Mouse (Mus musculus): ENCODE measurements around the gene St6galnac6. TPM values are rescaled to one million over a fixed set of nuclear protein-coding genes. Genes with fewer than 3 reads are reported as not detected.

St6galnac6 gene
- polyA plus RNA-seq, 1 experiment: 21.1 TPM

DNA sequence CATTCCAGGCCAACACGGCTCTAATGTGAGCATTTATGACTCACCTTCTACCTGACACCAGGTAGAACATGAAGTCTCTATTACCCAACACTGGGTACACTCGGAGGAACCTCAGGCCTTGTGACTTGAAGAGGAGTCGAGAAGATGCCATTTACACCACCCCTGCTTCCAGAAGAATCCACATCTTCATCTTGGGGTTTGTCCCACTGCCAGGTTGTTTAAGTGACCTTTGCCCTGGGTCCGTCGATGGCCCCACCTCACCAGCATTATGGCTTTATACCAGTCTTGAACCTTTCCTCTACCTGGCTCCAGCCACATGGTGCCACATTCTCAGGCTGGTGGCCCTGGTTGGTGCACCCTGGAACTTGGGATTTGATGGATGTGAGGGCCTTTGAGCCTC, 2.3 kb upstream of the St6galnac6 start:
- Histone ChIP-seq H3K4me1 (ENCODE audit: control insufficient read depth, insufficient read depth, low read length) (no peaks in the 10 kb centered on the region), H3K36me3 (ENCODE audit: control insufficient read depth, insufficient read depth, low read length) (no peaks in the 10 kb centered on the region), H3K27me3 (replicated peaks; ENCODE audit: control insufficient read depth, insufficient read depth, low read length) (no peaks in the 10 kb centered on the region), H3K27ac (ENCODE audit: insufficient read depth, low read depth, low read length) (no peak overlapping the region), H3K4me3 (ENCODE audit: insufficient read depth, low read depth, low read length) (no peak overlapping the region)
- DNase-seq: no peak
- WGBS: 83% methylated on average over 5 of the region's 5 CpGs
- no peak for TF ChIP-seq POLR2A (IDR thresholded peaks at IDR 0.05; ENCODE audit: low read depth, low read length)
- no peak for TF ChIP-seq CTCF (conservative IDR thresholded peaks at IDR 0.05; ENCODE audit: insufficient read depth, insufficient read length, low read depth, low read length)

DNA sequence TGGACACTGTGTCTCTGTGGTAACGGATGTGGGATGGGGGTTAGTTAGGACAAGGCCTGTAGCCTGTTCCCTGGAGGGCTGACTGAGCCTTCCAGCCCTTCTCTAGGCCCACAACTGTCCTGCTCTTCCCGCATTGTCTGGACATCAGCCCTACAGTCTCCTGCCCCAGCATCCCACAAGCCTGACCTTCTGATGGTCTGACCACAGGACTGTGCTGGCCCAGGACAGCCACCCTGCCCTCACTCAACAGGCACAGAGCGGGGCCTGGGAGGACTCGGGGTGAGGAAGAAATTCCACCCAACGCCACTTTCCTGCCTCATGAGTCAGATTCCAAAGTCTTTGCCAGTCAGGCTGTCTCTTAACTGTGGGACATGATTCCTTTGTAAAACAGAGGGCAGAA, 1.8 kb upstream of the St6galnac6 start:
- no peak for DNase-seq
- H3K4me3 ChIP-seq (ENCODE audit: insufficient read depth, low read depth, low read length): no peak overlapping the region
- TF ChIP-seq POLR2A (IDR thresholded peaks at IDR 0.05; ENCODE audit: low read depth, low read length) (no peak), CTCF (conservative IDR thresholded peaks at IDR 0.05; ENCODE audit: insufficient read depth, insufficient read length, low read depth, low read length) (no peak)
- H3K27ac ChIP-seq (ENCODE audit: insufficient read depth, low read depth, low read length): no peak overlapping the region
- H3K27me3 ChIP-seq (replicated peaks; ENCODE audit: control insufficient read depth, insufficient read depth, low read length): no peaks in the 10 kb centered on the region
- H3K36me3 ChIP-seq (ENCODE audit: control insufficient read depth, insufficient read depth, low read length): no peaks in the 10 kb centered on the region
- H3K4me1 ChIP-seq (ENCODE audit: control insufficient read depth, insufficient read depth, low read length): no peaks in the 10 kb centered on the region
- 82% methylated on average over 5 of the region's 5 CpGs for WGBS

DNA sequence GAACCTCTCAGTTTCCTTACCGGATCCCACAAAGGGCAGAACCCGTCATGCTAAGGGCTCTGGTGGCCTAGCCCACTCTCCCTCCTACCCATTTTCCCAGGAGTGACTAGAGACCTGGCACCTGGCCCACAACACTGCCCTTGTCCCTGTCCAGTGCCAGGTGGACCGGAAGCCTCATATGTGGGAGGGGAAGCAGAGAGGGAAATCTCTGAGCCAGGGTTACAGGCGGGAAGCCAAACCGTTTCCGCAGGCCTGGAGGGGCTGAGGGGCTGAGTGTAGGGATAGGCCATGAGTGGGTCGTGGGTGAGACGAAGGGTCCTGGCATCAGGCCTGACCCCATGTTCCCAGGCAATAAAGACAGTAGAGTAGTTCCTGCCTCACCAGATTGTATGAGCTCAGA, 1.0 kb upstream of the St6galnac6 start:
- Histone ChIP-seq H3K4me1 (ENCODE audit: control insufficient read depth, insufficient read depth, low read length) (no peaks in the 10 kb centered on the region), H3K27me3 (replicated peaks; ENCODE audit: control insufficient read depth, insufficient read depth, low read length) (no peaks in the 10 kb centered on the region), H3K36me3 (ENCODE audit: control insufficient read depth, insufficient read depth, low read length) (no peaks in the 10 kb centered on the region), H3K4me3 (ENCODE audit: insufficient read depth, low read depth, low read length) (no peak overlapping the region), H3K27ac (ENCODE audit: insufficient read depth, low read depth, low read length) (no peak overlapping the region)
- TF ChIP-seq POLR2A (IDR thresholded peaks at IDR 0.05; ENCODE audit: low read depth, low read length) (no peak), CTCF (conservative IDR thresholded peaks at IDR 0.05; ENCODE audit: insufficient read depth, insufficient read length, low read depth, low read length) (no peak)
- peak; percentile 56 for DNase-seq
- WGBS: 52% methylated on average over 8 of the region's 8 CpGs

DNA sequence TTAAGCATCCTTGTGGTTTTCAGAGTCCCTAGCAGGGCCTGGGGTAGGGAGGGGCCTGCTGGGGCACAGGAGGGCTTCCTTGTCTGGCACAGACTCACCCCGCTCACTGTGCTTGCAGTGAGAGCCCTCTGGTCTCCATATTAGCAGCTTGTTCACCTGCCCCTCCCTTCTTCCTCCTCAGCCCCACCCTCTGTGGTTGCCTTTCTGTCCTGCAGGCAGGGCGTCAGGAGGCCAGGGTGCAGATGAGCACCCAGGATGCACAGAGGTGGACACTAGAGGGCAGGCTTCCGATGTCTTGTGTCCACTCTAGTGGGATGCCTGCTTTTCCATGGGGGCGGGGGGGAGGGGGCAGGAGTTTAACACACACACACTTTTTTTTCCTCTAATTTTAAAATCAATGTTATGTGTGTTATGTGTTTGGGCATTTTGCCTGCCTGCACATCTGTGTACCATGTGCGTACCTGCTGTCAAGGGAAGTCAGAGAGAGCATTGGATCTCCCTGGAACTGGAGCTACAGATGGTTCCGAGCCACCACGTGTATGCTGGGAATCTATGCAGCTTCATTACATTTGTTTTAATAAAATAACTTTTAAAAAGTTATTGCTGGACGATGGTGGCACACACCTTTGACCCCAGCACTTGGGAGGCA, 2.0 kb downstream of the St6galnac6 start:
- TF ChIP-seq CTCF (conservative IDR thresholded peaks at IDR 0.05; ENCODE audit: insufficient read depth, insufficient read length, low read depth, low read length): peak; percentile 58
- TF ChIP-seq POLR2A (IDR thresholded peaks at IDR 0.05; ENCODE audit: low read depth, low read length): no peak
- Histone ChIP-seq H3K27me3 (replicated peaks; ENCODE audit: control insufficient read depth, insufficient read depth, low read length) (no peaks in the 10 kb centered on the region), H3K36me3 (ENCODE audit: control insufficient read depth, insufficient read depth, low read length) (no peaks in the 10 kb centered on the region), H3K4me3 (ENCODE audit: insufficient read depth, low read depth, low read length) (no peak overlapping the region), H3K4me1 (ENCODE audit: control insufficient read depth, insufficient read depth, low read length) (no peaks in the 10 kb centered on the region), H3K27ac (ENCODE audit: insufficient read depth, low read depth, low read length) (no peak overlapping the region)
- 60% methylated on average over 8 of the region's 8 CpGs for WGBS
- DNase-seq: peak; percentile 37

DNA sequence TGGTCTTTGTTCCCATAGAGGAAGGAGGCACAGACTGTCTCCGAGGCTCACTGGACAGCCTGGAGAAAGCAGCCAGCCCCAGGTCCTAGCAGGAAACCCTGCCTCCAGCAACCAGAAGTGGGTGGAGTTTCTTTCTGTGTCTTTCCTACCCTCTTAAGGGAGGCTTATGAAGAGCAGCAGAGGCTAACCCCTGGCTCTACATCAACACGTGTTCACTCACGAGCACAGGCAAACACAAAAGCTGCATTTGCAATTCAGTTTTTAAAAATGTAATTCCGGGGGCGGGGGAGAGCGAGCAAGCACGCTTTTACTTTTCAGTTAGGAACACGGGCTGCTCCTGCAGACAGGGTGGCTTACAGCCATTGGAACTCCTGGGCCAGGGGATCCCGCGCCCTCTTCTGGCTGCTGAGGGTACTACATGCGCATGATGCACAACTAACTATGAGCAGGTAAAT, 3.1 kb downstream of the St6galnac6 start:
- Histone ChIP-seq H3K27ac (ENCODE audit: insufficient read depth, low read depth, low read length) (no peak overlapping the region), H3K4me1 (ENCODE audit: control insufficient read depth, insufficient read depth, low read length) (no peaks in the 10 kb centered on the region), H3K36me3 (ENCODE audit: control insufficient read depth, insufficient read depth, low read length) (no peaks in the 10 kb centered on the region), H3K4me3 (ENCODE audit: insufficient read depth, low read depth, low read length) (peak overlapping the region; percentile 31), H3K27me3 (replicated peaks; ENCODE audit: control insufficient read depth, insufficient read depth, low read length) (no peaks in the 10 kb centered on the region)
- peak; percentile 90 for DNase-seq
- WGBS: 1% methylated on average over 11 of the region's 11 CpGs
- TF ChIP-seq POLR2A (IDR thresholded peaks at IDR 0.05; ENCODE audit: low read depth, low read length) (no peak), CTCF (conservative IDR thresholded peaks at IDR 0.05; ENCODE audit: insufficient read depth, insufficient read length, low read depth, low read length) (peak; percentile 94)

DNA sequence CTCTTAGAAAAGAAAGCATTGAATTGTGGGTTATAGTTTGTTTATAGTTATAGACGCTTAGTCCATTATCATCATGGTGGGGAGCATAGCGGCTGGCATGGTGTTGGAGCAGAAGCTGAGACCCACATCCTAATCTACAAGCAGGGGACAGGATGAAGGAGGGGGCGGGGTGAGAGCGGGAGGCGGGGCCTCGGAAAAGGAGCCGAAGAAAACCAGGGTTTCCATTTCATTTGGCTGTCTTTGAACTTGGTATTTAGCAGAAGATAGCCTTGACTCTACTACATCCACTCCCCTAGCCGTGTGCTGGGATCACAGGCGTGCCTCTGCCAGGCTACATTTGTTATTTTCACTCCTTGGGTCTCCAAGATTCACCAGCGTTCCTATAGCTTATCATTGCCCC, 5.1 kb downstream of the St6galnac6 start:
- no peak for DNase-seq
- Histone ChIP-seq H3K27me3 (replicated peaks; ENCODE audit: control insufficient read depth, insufficient read depth, low read length) (no peaks in the 10 kb centered on the region), H3K36me3 (ENCODE audit: control insufficient read depth, insufficient read depth, low read length) (no peaks in the 10 kb centered on the region), H3K27ac (ENCODE audit: insufficient read depth, low read depth, low read length) (no peak overlapping the region), H3K4me1 (ENCODE audit: control insufficient read depth, insufficient read depth, low read length) (no peaks in the 10 kb centered on the region), H3K4me3 (ENCODE audit: insufficient read depth, low read depth, low read length) (no peak overlapping the region)
- WGBS: 60% methylated on average over 10 of the region's 10 CpGs
- TF ChIP-seq CTCF (conservative IDR thresholded peaks at IDR 0.05; ENCODE audit: insufficient read depth, insufficient read length, low read depth, low read length): no peak
- no peak for TF ChIP-seq POLR2A (IDR thresholded peaks at IDR 0.05; ENCODE audit: low read depth, low read length)

DNA sequence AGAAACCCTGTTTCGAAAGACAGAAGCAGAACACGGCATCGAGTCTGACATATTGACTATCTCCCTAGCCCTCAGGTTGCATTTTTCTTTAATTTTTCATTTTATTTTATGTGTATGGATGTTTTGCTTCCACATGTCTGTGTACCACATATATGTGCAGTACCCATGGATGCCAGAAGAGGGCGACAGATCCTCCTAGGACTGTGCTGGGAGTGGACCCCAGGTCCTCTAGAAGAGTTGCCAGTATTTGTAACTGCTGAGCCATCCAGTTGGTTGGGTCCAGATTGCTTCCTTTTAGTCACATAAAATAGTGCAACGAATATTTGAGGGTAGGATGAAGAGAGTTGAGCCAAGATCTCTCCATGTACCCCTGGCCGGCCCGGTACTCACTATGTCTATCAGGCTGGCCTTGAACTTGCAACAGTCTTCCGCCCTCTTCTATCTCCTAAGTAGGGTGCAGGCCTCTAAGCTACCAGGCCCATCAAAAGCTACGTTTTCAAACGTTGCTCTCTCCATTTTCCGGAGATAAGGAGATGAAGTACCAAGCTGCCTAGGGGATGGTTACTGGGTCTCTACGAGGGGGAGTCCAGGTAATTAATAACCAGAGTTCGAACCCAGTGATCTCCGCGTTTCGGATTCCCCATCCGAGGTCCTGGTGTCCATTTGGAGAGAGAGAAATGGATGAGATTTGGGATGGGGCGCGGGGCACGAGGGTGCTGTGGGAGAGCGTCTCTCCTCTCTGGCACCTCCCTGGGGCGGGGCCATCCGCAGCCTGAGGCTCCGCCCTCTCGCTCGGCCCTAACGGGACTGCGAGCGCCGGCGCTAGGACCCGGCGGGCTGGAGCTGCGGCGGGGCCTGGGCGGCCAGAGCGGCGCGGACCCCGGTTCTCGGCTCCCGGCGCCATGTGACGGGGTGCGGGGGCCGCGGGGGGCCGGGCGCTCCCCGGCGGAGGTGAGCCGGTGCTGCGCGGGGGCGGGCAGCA, 6.9 kb downstream of the St6galnac6 start:
- Histone ChIP-seq H3K36me3 (ENCODE audit: control insufficient read depth, insufficient read depth, low read length) (no peaks in the 10 kb centered on the region), H3K27ac (ENCODE audit: insufficient read depth, low read depth, low read length) (no peak overlapping the region), H3K27me3 (replicated peaks; ENCODE audit: control insufficient read depth, insufficient read depth, low read length) (no peaks in the 10 kb centered on the region), H3K4me3 (ENCODE audit: insufficient read depth, low read depth, low read length) (peak overlapping the region; percentile 65), H3K4me1 (ENCODE audit: control insufficient read depth, insufficient read depth, low read length) (peaks cover 2% of the 10 kb centered on the region; the same call in 1 of the 2 replicates)
- peak; percentile 81 for DNase-seq
- WGBS: 13% methylated on average over 53 of the region's 55 CpGs
- TF ChIP-seq POLR2A (IDR thresholded peaks at IDR 0.05; ENCODE audit: low read depth, low read length) (no peak), CTCF (conservative IDR thresholded peaks at IDR 0.05; ENCODE audit: insufficient read depth, insufficient read length, low read depth, low read length) (peak; percentile 51)

Data from kidney, adult 2 months (tissue).